Mouse (Mus musculus) E14TG2a.4 (cell line): Measurements from ENCODE around the gene Marcks.
A peak's percentile ranks its signal among the peaks of the same experiment; 100 is the strongest.

Experiments
- H3K27me3 ChIP-seq: 2 replicates; pipeline ENCODE4 v1.6.1; 2014; ENCODE audit warnings: low read length, control low read depth; ENCODE audit not compliant: insufficient read depth
- H3K36me3 ChIP-seq: 2 replicates; pipeline ENCODE4 v1.6.1; 2014; ENCODE audit warnings: low read length, control low read depth; ENCODE audit not compliant: insufficient read depth
- H3K4me1 ChIP-seq: replicated peaks from 2 replicates; pipeline ENCODE4 v1.6.1; 2014; ENCODE audit warnings: low read depth, low read length, control low read depth
- H3K4me3 ChIP-seq: replicated peaks from 2 replicates; pipeline ENCODE4 v1.5.1; 2014; ENCODE audit warnings: mild to moderate bottlenecking, low read length
- H3K9me3 ChIP-seq: 2 replicates; pipeline ENCODE4 v1.6.1; 2014; ENCODE audit warnings: low read length, control low read depth
- CTCF ChIP-seq: conservative IDR thresholded peaks from 2 replicates; pipeline ENCODE4 v1.5.1; 2014; ENCODE audit warnings: low read length
- NANOG ChIP-seq: IDR thresholded peaks from 2 replicates; pipeline ENCODE4 v1.6.1; 2014; ENCODE audit warnings: borderline replicate concordance, low read length, mixed read lengths
- POU5F1 ChIP-seq: IDR thresholded peaks from 2 replicates; pipeline ENCODE4 v1.6.1; 2014; ENCODE audit warnings: low read length, borderline replicate concordance

The Marcks gene

DNA sequence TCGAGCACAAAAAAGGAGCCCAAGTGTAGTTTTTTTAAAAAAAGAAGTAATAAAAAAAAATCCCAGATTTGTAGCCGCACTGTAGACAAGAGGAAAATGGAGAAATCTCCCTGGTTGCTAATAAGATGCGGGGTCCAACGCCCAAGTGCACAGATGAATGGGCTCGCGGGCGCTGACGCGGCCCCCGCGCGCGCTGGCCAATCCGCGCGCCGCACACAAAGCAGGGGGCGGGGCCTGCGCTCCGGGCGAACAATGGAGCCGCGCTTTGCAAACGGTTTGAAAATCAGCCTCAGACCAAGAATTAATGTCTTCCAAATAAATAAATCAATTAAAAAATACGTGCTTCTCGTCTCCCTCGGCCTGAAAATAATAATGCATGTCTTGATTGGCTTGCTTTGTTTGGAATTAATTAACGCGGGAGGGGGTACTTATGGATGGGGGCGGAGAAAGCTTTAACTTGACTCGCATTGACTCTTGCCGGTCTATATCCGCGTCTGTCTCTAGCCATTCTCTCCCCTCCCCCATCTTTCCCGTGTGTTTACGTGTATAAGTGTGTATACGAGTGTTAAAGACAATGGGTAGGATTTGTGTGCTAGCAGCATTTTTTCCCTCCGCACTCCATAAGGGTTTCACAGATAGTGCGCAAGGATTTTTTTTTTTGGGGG is at the start of gene Marcks:
Marcks (minus strand) TSS at position 143 of the 665 bp plus-strand sequence.
- no peak for TF ChIP-seq CTCF
- TF ChIP-seq NANOG = no peak
- TF ChIP-seq POU5F1 = no peak
- H3K27me3 ChIP-seq = peaks cover 14% of the 10 kb centered on the region
- H3K4me3 ChIP-seq = peak within 1 kb of the TSS; percentile 89
- no peaks in the 10 kb centered on the region for H3K9me3 ChIP-seq
- peaks cover 11% of the 10 kb centered on the region for H3K36me3 ChIP-seq
- H3K4me1 ChIP-seq = peaks cover 33% of the 10 kb centered on the region

DNA sequence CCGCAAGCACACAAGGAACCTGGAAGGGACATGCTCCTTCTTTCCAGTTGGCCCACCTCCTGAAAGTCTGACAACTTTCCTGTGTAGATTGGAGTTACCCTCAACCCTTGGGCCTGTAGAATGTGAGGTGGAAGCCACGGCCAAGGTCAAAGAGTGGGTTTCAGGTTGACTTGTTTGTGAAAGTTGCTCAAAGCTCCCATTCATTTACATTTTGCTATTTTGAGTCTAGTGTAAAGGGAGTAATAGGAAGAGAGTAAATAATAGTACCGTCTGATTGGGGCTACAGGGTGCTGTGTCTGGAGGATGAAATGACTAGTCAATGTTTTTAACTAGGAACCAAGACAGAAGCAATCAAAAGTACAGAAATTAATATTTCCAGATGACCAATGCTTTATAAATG is 38.4 kb upstream of the Marcks start:
- H3K4me3 ChIP-seq = no peak overlapping the region
- TF ChIP-seq CTCF (no peak), POU5F1 (no peak), NANOG (no peak)
- no peaks in the 10 kb centered on the region for H3K4me1 ChIP-seq
- no peaks in the 10 kb centered on the region for H3K36me3 ChIP-seq
- H3K27me3 ChIP-seq = no peaks in the 10 kb centered on the region
- no peaks in the 10 kb centered on the region for H3K9me3 ChIP-seq

DNA sequence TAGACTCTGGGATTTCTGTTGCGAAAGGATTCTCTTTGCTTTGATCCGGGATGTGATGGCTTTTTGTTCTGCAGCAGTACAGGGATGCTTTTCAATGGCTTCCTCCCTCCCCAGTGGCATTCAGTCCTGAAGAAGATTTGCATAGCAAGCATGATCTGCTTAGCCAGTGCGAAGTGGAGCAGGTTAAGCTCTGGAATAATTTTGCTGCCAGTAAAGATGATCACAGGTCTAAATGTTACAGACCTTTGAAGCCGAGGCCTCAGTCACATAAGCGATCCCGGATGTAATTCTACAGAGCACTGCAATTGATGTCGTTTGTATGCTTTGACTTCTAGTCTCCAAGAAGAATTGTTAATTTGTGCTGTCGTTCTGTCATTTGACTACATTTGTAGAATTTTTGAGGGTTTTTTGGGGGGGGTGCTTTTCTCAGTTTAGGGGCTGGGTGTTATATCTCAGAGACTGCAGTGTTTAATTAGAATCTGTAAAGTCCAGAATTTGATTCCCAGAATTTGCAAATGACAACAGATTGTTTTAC is 33.8 kb upstream of the Marcks start:
- H3K4me3 ChIP-seq = no peak overlapping the region
- H3K4me1 ChIP-seq = no peaks in the 10 kb centered on the region; the same call in 1 of the 2 replicates
- no peaks in the 10 kb centered on the region for H3K9me3 ChIP-seq
- TF ChIP-seq POU5F1 (no peak), CTCF (no peak), NANOG (no peak)
- no peaks in the 10 kb centered on the region for H3K36me3 ChIP-seq
- no peaks in the 10 kb centered on the region for H3K27me3 ChIP-seq

DNA sequence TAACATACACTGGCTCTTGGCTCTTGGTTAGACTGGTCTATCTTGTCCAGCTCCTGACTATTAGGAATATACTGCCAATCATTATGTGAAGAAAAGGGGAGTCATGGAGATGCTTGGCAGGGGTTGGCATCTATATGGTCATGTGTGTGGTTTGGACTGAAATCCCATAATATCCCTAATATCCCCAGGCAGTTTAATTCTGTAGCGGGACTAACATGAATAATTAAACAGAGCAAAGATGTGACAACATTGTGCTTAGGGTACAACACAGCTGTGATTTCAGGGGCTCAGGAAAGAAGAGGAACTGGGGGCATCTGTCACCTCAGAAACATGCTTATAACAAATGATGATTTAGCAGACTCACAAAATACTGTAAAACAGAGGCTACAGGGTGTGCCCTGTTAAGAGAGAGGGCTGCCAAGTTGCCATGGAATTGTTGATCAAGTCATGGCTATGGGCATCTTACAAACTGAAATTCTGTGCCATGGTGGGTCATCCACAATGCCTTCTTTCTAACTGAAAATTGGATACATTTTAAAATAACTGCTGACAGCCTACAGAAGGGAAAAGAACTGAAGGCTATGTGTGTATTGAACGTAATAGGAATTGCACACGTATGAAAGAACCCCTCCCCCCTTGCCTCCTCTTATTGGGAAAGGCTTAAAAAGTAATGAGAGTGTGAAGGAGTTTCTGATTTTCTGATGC is 33.1 kb upstream of the Marcks start:
- no peaks in the 10 kb centered on the region for H3K9me3 ChIP-seq
- H3K4me3 ChIP-seq = no peak overlapping the region
- H3K4me1 ChIP-seq = no peaks in the 10 kb centered on the region; the same call in 1 of the 2 replicates
- no peaks in the 10 kb centered on the region for H3K36me3 ChIP-seq
- TF ChIP-seq NANOG (no peak), POU5F1 (no peak), CTCF (no peak)
- H3K27me3 ChIP-seq = no peaks in the 10 kb centered on the region

DNA sequence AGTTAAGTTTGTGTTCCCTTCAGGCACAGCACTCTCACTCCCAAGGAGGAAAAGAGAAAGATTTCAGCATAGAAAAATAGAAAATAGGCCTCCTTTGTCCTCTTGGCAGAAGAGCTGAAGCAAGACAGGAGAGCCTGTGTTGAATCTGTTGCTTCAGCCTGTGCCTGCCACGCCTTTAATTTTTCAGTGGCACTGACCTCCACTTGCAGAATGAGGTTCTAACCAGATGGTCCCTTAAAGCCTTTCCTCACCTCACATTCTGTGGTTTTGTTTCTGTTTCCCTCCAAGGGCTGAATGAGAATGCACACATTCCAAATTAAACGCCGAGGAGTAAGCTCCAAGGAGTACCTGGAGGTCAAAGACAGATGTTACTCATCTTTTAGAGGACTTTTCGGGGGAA is 32.2 kb upstream of the Marcks start:
- no peak overlapping the region for H3K4me3 ChIP-seq
- H3K4me1 ChIP-seq = no peaks in the 10 kb centered on the region; the same call in 1 of the 2 replicates
- no peaks in the 10 kb centered on the region for H3K9me3 ChIP-seq
- TF ChIP-seq POU5F1 = no peak
- TF ChIP-seq CTCF = no peak
- TF ChIP-seq NANOG = no peak
- no peaks in the 10 kb centered on the region for H3K27me3 ChIP-seq
- H3K36me3 ChIP-seq = no peaks in the 10 kb centered on the region

DNA sequence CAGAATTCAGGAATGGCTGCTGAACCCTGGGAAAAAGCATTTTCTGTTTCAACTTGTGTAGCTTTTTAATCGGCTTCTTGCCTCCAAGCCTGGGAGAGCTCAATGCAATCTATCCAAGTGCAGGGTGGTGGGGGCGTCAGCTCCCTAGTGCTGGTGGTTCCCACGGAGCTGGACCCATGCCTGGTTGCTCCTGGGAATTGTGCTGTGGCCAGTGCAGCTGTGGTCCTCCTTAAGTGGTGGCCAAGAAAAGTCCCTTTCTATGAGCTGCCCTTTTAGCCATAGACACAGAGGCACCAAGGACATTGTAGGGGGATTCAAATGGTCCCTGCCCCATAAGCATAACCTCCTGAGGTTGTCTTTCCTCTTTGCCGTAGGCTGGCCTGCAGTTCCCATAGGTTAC is 31.7 kb upstream of the Marcks start:
- H3K36me3 ChIP-seq = no peaks in the 10 kb centered on the region

DNA sequence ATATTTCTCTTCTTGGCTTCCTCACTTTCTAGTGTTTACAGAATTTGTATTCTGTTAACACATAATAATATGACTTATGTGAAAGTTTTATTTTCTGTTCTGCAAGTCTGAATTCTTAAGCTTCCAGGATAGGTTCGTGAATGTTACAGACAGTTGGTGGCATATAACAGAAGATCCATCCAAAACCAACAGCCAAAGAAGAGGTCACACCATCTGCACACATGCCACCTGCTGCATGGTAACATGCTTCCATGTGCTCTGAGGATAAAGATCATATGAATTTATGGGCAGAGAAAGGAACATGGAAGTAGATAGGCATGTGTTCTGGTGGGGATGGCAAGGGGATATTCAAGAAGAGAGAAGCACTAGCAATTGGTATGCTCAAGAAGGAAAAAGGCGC is 28.8 kb upstream of the Marcks start:
- TF ChIP-seq NANOG (no peak), CTCF (no peak), POU5F1 (no peak)
- H3K4me3 ChIP-seq = no peak overlapping the region
- H3K36me3 ChIP-seq = no peaks in the 10 kb centered on the region
- H3K9me3 ChIP-seq = no peaks in the 10 kb centered on the region
- H3K27me3 ChIP-seq = no peaks in the 10 kb centered on the region
- H3K4me1 ChIP-seq = no peaks in the 10 kb centered on the region; the same call in 1 of the 2 replicates

More for the DNA sequence above, 31.7 kb upstream of the Marcks start:
- Histone ChIP-seq H3K4me1 (no peaks in the 10 kb centered on the region; the same call in 1 of the 2 replicates), H3K4me3 (no peak overlapping the region), H3K27me3 (no peaks in the 10 kb centered on the region), H3K9me3 (no peaks in the 10 kb centered on the region)
- TF ChIP-seq NANOG = no peak
- no peak for TF ChIP-seq CTCF
- TF ChIP-seq POU5F1 = no peak

DNA sequence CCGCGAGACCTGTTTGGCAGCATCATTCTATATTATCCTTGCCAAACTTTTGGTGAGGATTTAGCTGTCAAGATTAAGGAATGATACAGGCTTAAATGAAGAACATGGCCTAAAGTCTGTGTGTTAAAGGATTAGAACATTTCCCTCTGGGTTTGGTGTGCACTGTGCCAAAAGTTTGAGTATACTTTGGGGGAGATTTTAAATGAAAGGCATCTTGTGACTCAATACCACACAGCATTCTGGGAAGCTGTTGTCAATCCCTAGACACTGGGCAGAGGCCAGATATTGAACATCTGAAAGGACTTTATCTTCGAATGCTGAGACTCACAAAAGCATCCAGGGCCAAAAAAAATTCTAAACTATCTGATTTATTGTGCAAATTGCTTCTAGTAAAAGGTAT is 21.0 kb upstream of the Marcks start:
- H3K36me3 ChIP-seq = no peaks in the 10 kb centered on the region
- peaks cover 7% of the 10 kb centered on the region; the same call in 1 of the 2 replicates for H3K9me3 ChIP-seq
- no peaks in the 10 kb centered on the region for H3K27me3 ChIP-seq
- no peak for TF ChIP-seq CTCF
- TF ChIP-seq NANOG = no peak
- TF ChIP-seq POU5F1 = no peak
- H3K4me3 ChIP-seq = no peak overlapping the region
- no peaks in the 10 kb centered on the region for H3K4me1 ChIP-seq
